Mouse (Mus musculus) cerebellum, adult 9-11 months (tissue): Measurements from ENCODE around the gene Ufd1.

Experiments used
- DNase-seq: peaks from one replicate; pipeline ENCODE4 v3.0.0; 2022

Gene Ufd1

DNA sequence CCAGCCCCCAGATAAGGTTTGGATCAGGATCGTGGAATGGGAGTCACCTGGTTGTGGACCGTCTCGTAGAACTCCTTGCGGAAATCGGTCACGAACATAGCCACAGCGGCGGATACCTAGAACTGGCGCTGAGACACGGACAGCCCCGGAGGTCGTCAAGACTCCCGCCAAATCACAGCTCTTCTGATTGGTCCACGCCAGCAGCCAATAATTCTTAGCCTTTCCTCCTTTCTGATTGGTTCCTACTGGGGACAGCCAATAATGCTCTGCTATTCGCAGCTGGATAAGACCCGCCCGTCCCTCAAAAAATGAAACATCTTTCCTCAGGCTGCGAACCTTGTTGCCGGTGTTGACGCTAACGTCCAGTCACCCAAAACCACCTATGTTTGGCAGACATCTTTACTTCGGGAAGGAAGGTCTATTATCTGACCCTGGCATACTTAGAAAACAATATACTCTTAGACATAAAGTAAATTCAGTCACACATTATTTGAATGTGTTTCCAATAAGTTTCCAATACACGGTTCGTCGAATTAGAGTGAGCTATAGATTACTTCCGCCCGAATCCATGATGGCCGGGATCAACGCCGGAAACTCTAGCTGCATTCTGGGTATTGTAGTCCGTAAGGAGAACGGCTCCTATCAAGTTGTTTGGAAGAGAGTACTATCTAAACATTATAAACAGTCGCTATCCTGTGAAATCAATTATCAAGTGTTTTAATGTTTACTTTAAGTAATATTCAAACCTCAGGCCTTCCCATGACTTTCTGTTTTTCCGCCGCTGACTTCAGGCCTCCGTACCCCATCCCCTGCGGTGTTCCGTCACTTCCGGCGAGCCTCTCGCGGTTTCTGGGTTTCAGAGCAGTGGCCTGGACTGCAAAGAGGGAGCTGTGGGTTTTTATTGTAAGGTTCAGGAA lies at the start of gene Ufd1, which contains the start of gene Cdc45:
Gene Ufd1 (plus strand): TSS at position 312 of the 917 bp plus-strand sequence.
Gene Cdc45 (minus strand): TSS at position 520 of the 917 bp plus-strand sequence.
- DNase-seq: peak; percentile 92

DNA sequence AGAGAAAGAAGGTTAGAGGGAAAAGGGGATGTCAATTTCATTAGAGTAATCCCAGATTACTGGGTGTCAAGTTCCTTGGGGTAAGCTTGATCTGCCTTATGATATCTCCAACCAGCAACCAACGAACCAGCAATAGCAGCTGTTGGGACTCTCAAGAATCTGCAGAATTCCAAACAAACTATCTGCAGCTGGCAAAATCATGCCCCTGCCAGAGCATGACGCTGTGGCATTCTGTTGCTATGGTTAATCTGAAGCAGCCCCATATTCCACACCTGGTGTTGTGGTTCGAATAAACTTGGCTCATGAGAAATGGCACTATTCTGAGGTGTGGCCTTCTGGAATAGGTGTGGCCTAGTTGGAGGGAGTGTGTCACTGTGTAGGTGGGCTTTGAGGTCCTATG lies 48.6 kb upstream of the Ufd1 start:
- DNase-seq: no peak

DNA sequence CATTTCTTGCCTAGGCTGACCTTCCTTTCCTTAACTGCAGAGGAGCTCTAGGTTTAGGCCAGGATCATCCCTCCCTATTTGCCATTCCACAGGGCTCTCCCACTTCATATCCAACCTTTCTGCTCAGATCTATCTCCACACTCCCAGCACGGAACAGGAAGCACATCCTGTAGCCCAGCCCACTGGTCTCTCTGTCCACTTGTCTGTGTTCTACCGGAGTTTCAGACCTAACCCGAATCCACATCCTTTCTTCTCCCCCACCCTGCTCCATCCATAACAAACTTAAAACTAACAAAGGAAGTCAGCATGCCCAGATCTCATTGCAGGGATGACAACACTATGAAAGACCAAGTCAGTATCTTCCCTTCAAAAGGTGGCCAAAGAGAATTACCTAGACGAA lies 45.2 kb upstream of the Ufd1 start:
- DNase-seq: no peak

DNA sequence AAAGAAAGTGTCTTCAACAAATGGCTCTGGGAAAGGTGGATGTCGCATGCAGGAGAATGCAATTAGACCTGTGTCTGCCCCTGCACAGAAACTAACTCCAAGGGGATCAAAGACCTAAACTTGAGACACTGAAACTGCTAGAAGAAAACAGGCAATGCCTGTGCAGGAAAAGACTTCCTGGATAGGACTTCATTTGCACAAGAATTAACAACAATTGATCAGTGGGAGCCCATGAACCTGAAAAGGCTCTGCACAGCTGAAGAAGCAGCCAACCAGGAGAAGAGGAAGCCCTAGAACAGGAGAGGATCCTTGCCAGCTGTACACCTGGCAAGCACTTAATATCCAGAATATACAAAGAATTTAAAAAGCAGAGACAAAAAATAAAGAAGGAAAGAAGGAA lies 42.1 kb upstream of the Ufd1 start:
- DNase-seq: no peak

DNA sequence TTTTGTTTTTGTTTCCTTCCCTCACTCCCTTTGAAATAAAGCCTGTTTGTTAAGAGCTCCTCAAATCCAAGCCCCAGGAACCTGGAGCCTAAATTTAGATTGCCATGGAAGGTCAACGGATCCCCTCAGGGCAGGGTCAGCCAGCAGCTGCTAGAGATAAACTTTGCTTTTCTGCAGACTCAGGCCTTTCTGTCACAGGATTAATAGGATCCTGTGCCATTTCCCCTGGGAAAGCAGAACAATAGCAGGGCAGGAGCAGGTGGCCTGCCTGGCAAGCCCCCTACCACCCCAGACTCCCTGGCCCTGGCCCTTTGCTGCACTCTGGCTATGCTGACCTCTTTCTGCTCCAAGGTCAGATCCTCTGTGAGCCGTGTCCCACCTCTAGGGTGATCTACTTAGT lies 37.6 kb upstream of the Ufd1 start:
- DNase-seq: no peak

DNA sequence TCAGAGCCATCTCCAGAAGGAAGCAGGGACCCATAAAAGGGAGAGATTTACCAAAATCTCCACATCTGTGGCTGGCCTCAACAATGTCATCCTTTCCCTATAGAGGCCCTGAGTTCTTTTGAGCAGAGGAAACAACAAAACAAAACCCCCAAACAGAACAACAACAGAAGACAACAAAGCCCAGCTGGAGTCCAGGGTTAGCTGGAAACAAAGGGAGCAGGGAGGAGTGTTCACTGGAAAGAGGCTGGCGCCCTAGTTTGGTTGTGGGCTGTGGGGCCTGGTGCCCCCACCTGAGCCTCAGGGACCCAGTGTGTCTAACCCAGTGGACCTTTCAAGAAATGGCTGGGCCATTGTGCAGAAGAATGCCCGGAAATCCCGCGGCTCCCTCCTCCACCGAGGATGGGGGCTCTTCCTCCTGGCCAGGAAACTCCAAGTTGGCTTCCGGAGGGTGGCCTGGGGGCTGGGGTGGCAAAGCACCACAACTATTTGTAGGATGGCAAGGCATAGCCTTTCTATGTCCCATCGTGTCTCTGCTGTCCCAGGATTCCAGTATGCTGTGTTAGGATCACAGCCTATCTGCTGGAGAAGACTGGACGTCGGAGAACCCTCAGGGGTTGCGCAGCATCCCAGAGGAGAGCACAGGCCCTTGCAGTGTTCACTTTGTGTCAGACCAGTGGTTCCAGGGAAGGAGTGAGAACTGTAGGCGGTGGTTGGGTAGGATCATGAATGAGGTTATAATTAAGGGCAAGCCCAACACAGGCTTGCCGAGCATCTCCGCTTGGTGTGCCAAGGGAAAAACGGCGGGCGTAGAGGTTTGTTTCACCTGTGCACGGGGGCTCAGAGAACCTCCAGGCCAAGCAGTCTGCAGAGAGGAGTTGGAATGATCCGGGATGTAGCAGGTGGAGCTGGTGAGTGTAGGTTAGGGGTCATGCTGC lies 35.7 kb upstream of the Ufd1 start:
- DNase-seq: no peak

DNA sequence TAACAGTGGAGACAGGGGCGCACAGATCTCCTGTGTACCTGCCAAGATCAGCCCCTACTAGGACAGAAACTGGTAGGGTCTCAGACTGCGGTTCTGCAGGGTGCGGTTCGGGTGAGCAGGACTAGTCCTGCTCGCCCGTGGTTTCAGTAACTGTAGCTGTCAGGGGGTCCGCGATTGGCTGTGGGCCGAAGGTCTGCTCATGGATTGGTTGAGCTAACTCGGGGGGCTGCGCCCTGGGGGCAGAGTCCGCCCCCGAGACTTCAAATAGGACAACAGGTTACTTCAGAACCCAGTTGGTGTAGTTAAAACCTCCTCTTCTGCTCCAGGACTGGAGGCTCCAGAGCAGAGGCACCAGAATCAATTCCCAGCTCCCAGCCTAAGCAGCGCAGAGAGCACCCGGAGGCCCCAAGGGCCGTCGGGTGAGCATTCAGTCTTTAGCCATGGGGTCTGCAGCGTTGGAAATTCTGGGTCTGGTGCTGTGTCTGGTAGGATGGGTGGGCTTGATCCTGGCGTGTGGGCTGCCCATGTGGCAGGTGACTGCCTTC lies 35.0 kb upstream of the Ufd1 start, which contains the start of gene Cldn5:
Gene Cldn5 (plus strand): TSS at position 292 of the 545 bp plus-strand sequence.
- no peak for DNase-seq

DNA sequence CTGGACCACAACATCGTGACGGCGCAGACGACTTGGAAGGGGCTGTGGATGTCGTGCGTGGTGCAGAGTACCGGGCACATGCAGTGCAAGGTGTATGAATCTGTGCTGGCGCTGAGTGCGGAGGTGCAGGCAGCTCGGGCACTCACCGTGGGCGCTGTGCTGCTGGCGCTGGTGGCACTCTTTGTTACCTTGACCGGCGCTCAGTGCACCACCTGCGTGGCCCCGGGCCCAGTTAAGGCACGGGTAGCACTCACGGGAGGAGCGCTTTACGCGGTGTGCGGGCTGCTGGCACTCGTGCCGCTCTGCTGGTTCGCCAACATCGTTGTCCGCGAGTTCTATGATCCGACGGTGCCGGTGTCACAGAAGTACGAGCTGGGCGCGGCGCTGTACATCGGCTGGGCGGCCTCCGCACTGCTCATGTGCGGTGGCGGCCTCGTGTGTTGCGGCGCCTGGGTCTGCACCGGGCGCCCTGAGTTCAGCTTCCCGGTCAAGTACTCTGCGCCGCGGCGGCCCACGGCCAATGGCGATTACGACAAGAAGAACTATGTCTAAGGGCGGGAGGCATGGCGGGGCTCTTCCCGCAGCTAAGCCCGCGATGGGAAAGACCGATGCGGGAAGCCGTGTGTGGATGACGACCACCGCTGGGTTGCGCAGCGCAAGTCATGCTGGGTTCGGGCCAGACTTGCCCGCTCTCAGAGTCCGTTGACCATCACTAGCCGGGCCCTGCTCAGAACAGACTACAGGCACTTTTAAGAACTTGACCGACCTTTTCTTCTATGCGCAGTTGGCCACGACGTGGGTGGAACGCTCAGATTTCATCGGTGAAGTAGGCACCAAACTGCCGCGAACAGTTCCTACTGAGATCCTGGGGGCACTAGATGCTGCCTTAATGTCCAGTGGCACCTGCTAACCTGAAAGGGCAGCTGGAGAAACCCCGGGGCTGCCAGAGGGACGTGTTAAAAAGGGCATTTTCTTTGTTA lies 34.2 kb upstream of the Ufd1 start:
- no peak for DNase-seq

DNA sequence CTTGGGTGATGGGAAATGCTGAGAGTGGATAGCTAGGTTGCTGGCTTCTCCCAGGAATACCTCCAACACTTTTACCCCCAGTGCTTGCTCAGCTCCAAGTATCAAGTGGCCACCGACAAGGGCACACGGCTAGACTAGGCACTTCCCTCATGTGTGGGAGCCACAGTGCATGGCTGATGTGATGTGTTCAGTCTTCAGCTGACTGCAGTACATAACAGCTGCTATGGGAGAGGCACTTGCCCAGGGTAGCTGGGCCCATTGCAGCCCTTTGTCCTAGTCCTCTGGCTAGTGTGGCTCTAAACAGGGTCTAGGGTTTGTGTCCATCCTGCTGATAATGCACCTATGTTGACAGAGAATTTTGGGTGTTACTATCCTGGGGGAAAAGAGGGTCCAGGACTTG lies 33.1 kb upstream of the Ufd1 start:
- no peak for DNase-seq

DNA sequence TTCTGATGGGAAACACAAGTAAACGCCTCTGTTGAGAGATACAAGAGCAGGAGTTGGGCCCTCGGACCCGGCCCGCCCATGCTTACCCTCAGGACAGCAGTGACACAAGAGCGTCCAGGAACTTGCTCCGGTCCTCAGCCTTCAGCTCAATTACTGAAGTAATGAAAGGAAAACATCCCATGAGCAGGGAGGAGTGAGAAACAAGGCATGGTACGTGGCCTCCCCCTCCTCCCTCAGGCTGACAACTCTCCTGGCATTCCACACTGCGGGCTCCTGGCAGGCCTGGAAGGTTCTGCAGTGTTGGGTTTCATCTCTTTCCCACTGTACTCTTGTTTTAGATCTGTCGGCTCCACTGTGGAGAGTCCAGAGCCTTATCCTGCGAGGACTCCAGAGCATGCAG lies 29.8 kb upstream of the Ufd1 start:
- DNase-seq: no peak

DNA sequence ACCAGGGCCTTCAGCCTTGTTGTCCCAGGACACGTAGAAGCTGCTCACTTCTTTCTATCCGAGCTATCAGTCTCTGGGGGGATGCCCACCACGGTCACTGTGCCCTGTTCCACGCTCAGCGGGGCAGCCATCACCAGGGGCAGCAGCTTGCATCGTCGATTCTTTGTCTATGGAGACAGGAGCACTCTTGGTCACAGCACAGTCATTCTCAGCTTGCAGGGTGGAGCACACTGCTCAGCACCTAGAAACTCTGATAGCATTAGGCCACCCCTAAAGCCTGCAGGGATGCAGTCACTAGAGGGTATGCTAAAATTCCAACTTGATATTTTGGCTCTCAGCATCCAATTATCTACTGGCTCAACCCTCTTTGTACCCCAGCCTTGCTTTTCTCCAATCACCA lies 26.6 kb upstream of the Ufd1 start:
- no peak for DNase-seq

DNA sequence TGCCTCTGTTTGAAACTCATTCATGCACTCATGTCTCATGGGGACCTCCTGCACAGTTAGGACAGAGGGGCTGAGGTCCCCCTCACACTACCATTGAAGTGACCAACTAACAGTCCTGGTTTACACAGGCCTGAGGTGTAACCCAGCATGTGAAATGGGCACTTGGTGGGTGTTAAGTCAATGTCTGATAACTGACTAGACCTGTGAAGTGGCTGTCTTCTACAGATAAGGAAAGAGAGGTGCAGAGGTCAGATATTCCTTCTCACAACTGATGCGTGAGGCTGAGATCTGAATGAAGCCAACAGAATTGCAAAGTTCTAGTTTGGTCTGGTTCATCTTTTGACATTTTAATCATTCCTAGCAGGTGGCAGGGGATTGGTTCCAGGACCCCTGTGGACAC lies 26.1 kb upstream of the Ufd1 start:
- DNase-seq: no peak

DNA sequence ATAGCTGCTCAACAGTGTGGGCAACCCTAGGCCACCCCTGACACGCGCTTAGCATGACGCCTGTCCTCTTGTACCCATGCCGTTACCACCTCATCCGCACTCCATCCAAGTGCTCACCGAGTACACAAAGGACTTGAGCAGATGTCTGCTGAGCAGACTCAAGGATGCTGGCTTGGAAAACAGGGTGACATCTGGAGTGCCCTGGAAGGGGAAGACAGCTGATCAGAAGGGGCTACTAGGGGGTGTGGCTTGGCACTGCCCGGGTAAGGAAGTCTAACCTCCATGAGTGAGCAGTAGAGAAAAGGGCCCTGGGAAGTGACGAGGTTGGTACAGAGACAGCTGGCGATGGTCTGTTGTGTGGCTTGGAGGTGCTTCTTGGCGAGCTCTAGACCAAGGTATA lies 24.9 kb upstream of the Ufd1 start:
- DNase-seq: no peak

DNA sequence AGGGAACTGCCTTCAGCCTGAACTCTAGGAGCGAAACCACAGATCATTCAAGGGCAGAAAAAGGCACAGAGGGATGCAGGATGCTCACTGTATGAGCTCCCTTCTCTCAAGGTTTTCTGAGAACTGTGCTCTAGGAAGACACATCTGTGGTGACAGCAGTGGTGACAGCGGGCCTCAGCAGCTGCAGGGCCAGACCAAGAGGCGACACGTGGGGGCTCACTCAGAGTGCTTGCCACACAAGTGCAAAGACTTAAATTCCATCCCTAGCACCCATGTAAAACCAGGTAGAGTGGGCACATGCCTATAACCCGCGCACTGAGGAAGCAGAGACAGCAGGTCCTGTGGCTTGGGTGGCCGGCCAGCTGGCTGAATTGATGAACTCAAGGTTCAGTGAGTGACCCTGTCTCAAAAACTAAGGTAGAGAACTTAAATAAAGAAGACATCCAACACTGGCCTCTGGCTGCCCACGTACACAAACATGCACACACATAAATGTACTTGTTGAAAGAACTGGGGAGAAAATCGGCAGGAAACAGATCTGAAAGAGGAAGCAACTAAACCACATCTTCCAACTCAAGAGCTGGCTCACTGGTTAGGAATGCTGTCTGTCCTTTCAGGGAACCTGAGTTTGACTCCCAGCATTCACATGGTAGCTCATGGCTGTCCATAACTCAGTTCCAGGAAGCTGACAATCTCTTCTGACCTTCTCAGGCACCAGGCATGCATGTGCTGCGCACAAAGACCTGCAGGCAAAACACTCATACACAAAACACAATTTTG lies 22.8 kb upstream of the Ufd1 start:
- DNase-seq: no peak

DNA sequence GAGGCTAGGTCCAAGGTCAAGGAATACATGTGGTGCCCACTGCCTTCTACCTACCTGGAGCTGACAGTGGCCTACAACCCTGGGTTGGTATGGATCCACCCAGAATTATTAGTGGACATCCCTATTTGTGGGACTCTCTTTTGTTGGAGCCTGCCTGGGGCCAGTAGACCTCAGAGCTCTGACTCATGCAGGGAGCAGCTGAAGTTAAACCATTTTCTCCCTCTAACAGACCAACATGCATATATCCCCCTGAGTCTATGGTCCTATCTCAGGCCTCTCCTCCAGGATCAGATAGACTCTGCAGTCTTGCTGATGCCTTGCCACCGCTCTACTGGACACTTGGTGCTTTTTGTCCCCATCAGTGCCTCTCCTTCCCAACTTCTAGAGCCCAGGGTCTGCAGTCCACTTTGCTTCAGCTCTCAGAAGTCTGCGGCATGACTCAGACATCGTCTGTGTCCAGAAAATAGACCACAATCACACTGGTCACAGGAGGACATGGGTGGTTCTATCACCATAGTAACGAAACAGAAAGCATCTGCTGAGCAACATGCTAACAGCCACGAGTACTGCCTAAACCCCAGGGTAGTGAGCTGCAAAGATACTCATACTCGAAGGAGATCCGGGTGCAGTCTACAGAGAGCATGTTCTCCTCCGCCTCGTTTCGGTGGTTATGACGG lies 16.2 kb upstream of the Ufd1 start:
- no peak for DNase-seq

DNA sequence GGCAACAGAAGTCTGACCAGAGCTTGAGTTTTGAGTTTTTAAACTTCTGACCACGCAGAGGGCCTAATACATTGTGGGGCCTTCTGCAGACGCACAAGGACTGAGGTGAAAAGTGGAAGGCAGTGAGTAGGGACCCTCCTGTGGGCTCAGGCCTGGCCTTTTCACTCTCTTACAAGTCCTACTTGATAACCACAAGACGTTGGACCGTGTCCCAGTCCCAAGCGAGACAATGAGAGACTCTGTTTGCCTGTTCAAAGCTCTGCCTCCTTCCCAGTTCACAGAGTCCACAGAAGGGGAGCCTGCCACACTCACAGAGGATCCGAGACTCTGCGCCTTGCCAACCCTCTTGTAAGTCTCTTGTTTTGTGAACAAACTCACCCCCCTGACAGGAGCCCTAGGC lies 14.9 kb upstream of the Ufd1 start:
- no peak for DNase-seq

DNA sequence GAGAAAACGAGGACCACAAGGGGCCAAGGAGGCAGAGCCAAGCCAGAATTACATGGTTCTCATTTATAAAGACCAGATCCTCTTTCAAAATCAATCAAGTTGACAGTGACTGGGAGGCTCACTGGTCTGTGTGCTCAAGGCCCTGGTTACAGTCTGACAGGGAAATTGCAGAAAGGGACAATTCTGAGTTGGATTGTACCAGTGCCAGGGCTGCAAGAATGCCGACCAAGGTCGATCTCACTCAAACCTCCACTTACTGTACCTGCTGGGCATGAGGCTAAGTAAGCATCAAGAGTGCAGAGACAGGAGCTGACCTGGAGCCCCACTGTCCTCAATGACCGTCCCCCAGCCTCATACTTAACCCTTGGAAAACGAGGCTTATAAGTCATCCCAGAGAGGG lies 13.4 kb upstream of the Ufd1 start:
- DNase-seq: no peak

DNA sequence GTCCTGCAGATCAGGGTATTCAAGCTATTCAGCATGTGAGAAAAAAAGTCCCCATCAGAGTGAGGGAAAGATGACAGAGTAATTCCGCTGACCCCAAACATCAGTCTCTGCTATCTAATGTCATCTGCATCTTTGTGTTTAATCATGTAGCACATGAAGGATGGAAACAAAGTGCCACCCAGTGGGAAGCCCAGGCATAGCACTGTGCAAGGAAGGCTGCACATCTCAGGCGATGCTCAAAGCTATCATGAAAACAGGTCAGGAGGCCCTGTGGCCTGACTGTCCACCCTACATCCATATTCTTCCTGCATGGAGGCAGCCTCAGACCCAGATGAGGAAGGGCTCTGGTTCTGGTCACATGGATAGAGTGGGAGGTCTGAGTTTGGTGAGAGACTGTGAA lies 12.7 kb upstream of the Ufd1 start:
- peak; percentile 28 for DNase-seq

DNA sequence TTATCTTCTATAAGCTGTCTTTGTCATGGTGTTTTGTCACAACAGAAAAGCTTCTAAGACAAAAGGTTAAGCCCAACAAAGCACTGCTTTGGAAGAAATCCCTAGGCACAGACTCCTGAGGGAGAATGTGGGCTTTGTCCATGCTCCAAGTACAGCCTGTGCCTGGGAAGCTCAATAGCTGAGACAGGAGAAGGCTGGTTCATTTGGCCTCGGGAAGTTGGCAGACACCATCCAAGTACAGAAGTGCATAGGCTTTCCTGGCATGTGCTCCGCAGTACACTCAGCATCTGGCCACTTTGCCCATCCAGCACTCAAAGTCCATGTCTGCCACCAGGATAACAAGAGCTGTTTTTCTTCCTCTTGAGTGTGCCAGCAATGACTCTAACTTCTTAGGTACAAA lies 5.8 kb upstream of the Ufd1 start:
- no peak for DNase-seq

DNA sequence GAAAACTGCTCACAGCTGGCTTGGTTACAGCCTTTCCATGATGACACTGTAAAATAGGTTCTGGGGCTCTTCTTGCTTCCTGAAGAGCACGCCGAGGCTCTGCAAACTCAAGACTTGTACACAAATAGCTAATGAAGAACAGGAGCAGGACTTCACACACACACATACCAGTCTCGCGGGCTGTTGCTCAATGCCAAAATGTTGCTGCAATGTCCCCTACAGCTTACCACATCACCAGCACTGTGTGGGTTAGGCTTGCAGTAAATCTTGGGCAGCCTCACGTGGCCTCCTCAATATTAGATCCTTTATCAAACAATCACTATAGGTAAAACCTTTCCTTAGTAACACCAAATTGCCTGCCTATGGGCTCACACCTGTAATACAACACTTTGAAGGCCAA lies 2.6 kb upstream of the Ufd1 start:
- DNase-seq: no peak

DNA sequence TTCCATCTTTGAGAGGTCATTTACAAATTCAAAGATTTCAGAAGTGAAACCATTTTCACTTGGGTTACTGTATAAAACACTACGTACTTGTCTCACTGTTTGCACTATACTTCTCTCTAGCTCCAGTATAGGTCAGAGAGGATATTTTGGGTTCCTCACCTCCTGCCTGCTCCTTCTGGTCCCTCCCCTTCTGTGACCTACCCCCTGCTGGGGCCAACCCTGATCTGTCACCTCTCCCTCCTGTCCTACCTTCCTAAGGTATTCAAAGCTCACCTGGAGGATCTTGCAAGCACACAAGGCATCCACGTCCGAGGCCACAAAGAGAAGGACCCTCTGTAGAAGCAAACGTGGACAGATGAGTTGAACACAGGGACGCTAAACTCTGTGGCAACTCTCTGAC lies 547 bp upstream of the Ufd1 start:
- DNase-seq: no peak
